Mouse (Mus musculus) CH12.LX (cell line): ENCODE measurements around the gene Dydc1.

Source experiments
- CTCF ChIP-seq, 2 experiments: IDR thresholded peaks in 1 of 2; conservative IDR thresholded peaks in 1 of 2; 2 replicates each; pipeline ENCODE4 v1.5.1; 2011 to 2012; ENCODE audit warnings: low read depth in 2 of 2, low read length in 2 of 2, improper control_type of control experiment in 1 of 2, inconsistent platforms in 1 of 2, mild to moderate bottlenecking in 1 of 2, moderate library complexity in 1 of 2
- EP300 ChIP-seq: IDR thresholded peaks from 2 replicates; pipeline ENCODE4 v1.6.1; 2011; ENCODE audit warnings: low read length, improper control_type of control experiment
- ETS1 ChIP-seq: conservative IDR thresholded peaks from 2 replicates; pipeline ENCODE4 v1.6.1; 2012; ENCODE audit warnings: low read depth, mild to moderate bottlenecking, inconsistent platforms, low read length, improper control_type of control experiment, moderate library complexity
- HCFC1 ChIP-seq: IDR thresholded peaks from 2 replicates; pipeline ENCODE4 v1.6.1; 2012; ENCODE audit warnings: low read depth, mild to moderate bottlenecking, inconsistent platforms, low read length, improper control_type of control experiment
- JUND ChIP-seq: conservative IDR thresholded peaks from 2 replicates; pipeline ENCODE4 v1.6.1; 2011; ENCODE audit warnings: low read depth, low read length, improper control_type of control experiment
- KAT2A ChIP-seq: IDR thresholded peaks from 2 replicates; pipeline ENCODE4 v1.6.1; 2012; ENCODE audit warnings: low read length, improper control_type of control experiment, inconsistent platforms; ENCODE audit not compliant: insufficient replicate concordance
- MYC ChIP-seq: IDR thresholded peaks from 2 replicates; pipeline ENCODE4 v1.6.1; 2011; ENCODE audit warnings: low read depth, mild to moderate bottlenecking, improper control_type of control experiment, low read length
- POLR2A ChIP-seq: IDR thresholded peaks from 2 replicates; pipeline ENCODE4 v1.6.1; 2011; ENCODE audit warnings: low read depth, mild to moderate bottlenecking, improper control_type of control experiment, low read length
- TBP ChIP-seq: conservative IDR thresholded peaks from 2 replicates; pipeline ENCODE4 v1.6.1; 2011; ENCODE audit warnings: low read depth, low read length, improper control_type of control experiment
- ZNF384 ChIP-seq: IDR thresholded peaks from 2 replicates; pipeline ENCODE4 v1.6.1; 2012; ENCODE audit warnings: low read depth, low read length, improper control_type of control experiment, inconsistent platforms

DNA sequence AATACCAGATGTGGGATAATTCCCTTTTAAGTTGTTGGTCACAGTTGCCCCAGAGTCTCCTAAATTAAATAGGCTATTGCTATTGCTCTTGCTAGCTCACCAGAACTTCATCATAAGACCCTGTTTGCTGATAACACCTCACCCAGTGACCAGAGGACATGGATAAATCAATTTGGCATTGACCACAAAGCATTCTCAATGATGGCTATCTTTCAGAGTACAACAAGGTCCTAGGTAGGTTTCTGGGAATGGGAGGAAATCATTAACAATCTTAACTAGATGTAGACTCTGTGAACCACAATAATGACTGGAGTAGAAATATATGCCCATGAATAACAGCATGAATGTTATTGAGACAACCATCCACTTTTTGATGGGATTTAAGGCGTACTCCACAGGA is 68.0 kb downstream of the Dydc1 start:
- TF ChIP-seq POLR2A (no peak), ETS1 (no peak), ZNF384 (no peak), JUND (no peak), CTCF (conservative IDR thresholded peaks at IDR 0.05 in 1 of 2, IDR thresholded peaks at IDR 0.05 in 1 of 2; ENCODE audit: low read depth in 2 of 2, low read length in 2 of 2) (no peak), KAT2A (no peak), EP300 (no peak), HCFC1 (no peak), TBP (no peak), MYC (no peak)
